Mouse (Mus musculus) liver, embryonic 14.5 days (tissue): ENCODE data around the gene Tmco5.

Experiments
- CTCF ChIP-seq: IDR thresholded peaks from 2 replicates; pipeline ENCODE4 v1.5.1; 2016; ENCODE audit warnings: antibody characterized with exemption, low read depth, control low read depth
- EP300 ChIP-seq: IDR thresholded peaks from 2 replicates; pipeline ENCODE4 v1.6.1; 2016; ENCODE audit warnings: antibody characterized with exemption, low read depth

DNA sequence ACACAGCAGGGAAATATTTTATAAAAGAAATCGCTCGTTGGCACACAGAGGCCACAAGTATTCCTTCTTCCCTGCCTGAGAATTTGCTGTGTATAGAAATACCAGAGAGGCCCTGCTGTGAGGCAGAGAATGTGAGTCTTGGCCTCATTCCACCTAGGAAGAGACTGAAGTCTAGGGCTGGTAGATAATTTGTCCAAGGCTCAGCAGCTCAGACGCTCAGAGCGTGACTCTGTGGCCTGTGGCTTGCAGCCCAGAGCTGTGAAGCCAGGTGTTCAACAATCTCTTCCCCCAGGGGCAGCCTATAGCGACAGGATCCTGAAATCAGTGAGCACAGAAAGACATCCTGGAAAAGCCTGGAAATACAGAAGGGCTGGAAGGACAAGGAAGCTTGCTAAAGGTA lies 26.2 kb upstream of the Tmco5 start:
- TF ChIP-seq CTCF (no peak), EP300 (no peak)
